Mouse (Mus musculus) thymus, postnatal 4 days (tissue): ENCODE measurements at regions not wholly inside any gene's neighbourhood (a gene's known extent, or its start where the extent isn't known, plus 50 kb on each side); places are given as distances from the start of the nearest gene placed in this dataset.

Experiments used
- DNase-seq: peaks from one replicate; pipeline ENCODE4 v3.0.0; 2021

DNA sequence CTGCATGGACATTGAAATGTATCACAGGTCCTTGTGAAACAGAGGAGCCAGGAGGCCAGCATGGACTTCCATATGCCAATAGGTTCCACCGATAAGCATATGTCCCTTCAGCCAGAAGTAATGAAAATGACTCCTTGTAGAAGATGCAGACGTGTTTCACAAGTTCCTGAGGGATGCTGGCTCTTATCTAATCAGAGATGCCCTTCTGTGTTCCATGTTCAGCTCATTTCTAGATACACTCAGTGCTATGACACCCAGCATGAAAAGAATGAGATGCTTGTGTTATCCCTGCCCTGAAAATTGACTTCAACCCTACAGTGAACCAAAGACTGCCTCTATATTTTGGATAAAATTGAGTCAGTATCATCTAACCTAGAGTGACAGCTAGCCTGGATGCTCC lies 53.8 kb upstream of the Elac2 start:
- no peak for DNase-seq

DNA sequence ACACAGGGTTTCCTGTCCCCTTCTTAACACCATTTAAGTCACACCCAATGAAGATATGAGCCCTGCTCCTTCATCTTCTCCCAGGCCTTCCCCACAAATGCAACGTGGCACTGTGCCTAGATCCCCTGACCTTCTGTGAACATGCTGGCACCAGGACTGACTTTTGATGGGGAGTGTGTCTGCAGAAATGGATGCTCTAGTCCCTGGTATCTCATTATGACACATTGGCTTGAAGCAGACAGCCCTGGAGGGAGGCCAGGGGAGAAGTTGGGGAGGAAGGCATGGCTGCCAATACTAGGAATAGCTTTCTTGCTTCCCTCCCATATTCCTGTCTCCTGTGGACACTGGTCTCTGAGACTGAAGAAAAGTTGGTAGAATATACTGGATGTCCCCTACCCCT lies 52.9 kb upstream of the Elac2 start:
- DNase-seq = no peak
